Mouse (Mus musculus) stomach, postnatal 0 days (tissue): ENCODE data around the gene Dhdh.

Experiments used
- CTCF ChIP-seq: IDR thresholded peaks from 2 replicates; pipeline ENCODE4 v1.5.1; 2016; ENCODE audit warnings: antibody characterized with exemption, low read depth, mild to moderate bottlenecking, moderate library complexity
- EP300 ChIP-seq: optimal IDR thresholded peaks from 2 replicates; pipeline ENCODE3; 2016; ENCODE audit warnings: antibody characterized with exemption

DNA sequence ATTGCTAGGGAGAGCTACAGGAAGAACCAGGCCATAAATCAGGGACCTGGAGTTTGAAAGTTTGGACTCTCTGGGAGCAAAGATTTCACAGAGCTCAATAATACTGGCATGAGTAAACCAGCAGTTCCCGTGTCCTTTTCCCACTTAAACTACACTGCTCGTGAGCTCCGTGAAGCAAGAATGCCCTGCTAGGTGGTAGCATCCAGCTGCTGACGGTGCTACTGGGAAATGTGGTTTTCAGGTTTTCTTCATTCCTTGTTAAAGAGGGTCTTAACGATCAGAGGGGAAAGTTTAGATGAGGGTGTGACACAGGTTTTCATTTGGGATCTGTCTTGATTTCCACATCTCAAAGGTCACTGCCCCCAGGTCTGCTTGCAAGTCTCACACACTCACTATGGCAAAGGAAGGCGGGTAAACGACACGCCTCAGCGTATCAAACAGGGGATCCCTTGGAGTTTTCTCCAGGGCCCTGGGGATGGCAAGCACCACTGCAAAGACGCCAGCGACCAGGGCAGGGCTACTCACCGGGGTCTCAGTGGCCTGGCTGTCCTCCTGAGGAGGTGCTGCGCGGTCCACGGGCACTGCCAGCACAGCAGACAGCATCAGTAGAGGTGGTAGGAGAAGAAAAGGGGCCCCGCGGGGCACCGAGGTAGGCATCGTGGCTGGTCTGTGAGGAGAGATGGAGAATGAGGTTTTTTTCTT, 20.7 kb upstream of the Dhdh start:
- TF ChIP-seq CTCF (no peak), EP300 (no peak)
